Mouse (Mus musculus) hindbrain, postnatal 0 days (tissue): ENCODE measurements around the gene Pym1. TPM values are rescaled to one million over a fixed set of nuclear protein-coding genes. Genes with fewer than 3 reads are reported as not detected.

Source experiments
- ATAC-seq: fragments of 200-750 bp; cut with Nextera tagmentation; 2 replicates; pipeline ENCODE4 v1.8.0; 2017; ENCODE audit warnings: mild to moderate bottlenecking, moderate TSS enrichment, moderate library complexity
- DNase-seq: peaks from one replicate; pipeline ENCODE4 v3.0.0-alpha.2; 2015; ENCODE audit warnings: low spot score
- H3K27ac ChIP-seq: fragments of 300-500 bp; sonication (generic); 2 replicates; pipeline ENCODE4 v1.5.1; 2014; ENCODE audit warnings: mild to moderate bottlenecking
- H3K27me3 ChIP-seq: fragments of 300-500 bp; sonication (generic); 2 replicates; pipeline ENCODE4 v1.6.1; 2014; ENCODE audit warnings: low read length, mixed read lengths; ENCODE audit not compliant: insufficient read depth
- H3K36me3 ChIP-seq: fragments of 300-500 bp; sonication (generic); 2 replicates; pipeline ENCODE4 v1.6.1; 2014; ENCODE audit warnings: low read length, mixed read lengths; ENCODE audit not compliant: insufficient read depth
- H3K4me1 ChIP-seq: fragments of 300-500 bp; sonication (generic); 2 replicates; pipeline ENCODE4 v1.6.1; 2014; ENCODE audit warnings: antibody characterized with exemption, low read length, mixed read lengths; ENCODE audit not compliant: insufficient read depth
- H3K4me2 ChIP-seq: fragments of 300-500 bp; sonication (generic); 2 replicates; pipeline ENCODE4 v1.6.1; 2014; ENCODE audit warnings: low read depth, mild to moderate bottlenecking, low read length, moderate library complexity, mixed read lengths
- H3K4me3 ChIP-seq: fragments of 300-500 bp; sonication (generic); 2 replicates; pipeline ENCODE4 v1.5.1; 2014; ENCODE audit warnings: low read length
- H3K9ac ChIP-seq: fragments of 300-500 bp; sonication (generic); replicated peaks from 2 replicates; pipeline ENCODE4 v1.6.1; 2014; ENCODE audit warnings: mild to moderate bottlenecking, low read length, moderate library complexity, mixed read lengths
- H3K9me3 ChIP-seq: fragments of 300-500 bp; sonication (generic); 2 replicates; pipeline ENCODE4 v1.6.1; 2016; ENCODE audit warnings: low read length, mixed read lengths
- CTCF ChIP-seq: IDR thresholded peaks from 2 replicates; pipeline ENCODE4 v1.5.1; 2016; ENCODE audit warnings: antibody characterized with exemption, control low read depth, low read depth
- WGBS: fragments of 180-500 bp; shearing (Covaris S2); extraction: QIAGEN DNeasy Blood & Tissue Kit; methylation state at CpG from one replicate; pipeline ENCODE4 v1.1.7; 2014; 5-methylcytosine and 5-hydroxymethylcytosine counted together
- polyA plus RNA-seq: library from polyadenylated mRNA; unstranded; fragments of >200 nt; fragmentation: Nextera tagmentation; extraction: Ambion mirVana; gene quantifications from 2 replicates; pipeline ENCODE4 v1.2.1, GENCODE M21; 2015
- total RNA-seq: library from RNA; depleted of rRNA; stranded (reverse); fragments of >200 nt; gene quantifications from 2 replicates; pipeline ENCODE4 v1.2.3, GENCODE M21; 2014

Gene Pym1
- total and polyA plus RNA-seq, 2 experiments from 2014 or later = 47.4 to 51.0 TPM

- Histone ChIP-seq H3K9ac (no peak overlapping the region), H3K4me3 (no peak overlapping the region), H3K4me2 (no peak overlapping the region), H3K27me3 (no peaks in the 10 kb centered on the region), H3K36me3 (no peaks in the 10 kb centered on the region), H3K9me3 (no peaks in the 10 kb centered on the region), H3K27ac (no peak overlapping the region), H3K4me1 (no peaks in the 10 kb centered on the region)
- TF ChIP-seq CTCF = no peak
- no peak for DNase-seq
- 94% methylated on average over 1 of the region's 1 CpGs for WGBS
- ATAC-seq = no peak
These were observed 45.6 kb downstream of the Pym1 start for GRCm38 (mm10) chr10:128793258-128793657.

- no peak overlapping the region for H3K4me3 ChIP-seq
- H3K9me3 ChIP-seq = no peaks in the 10 kb centered on the region
- H3K36me3 ChIP-seq = no peaks in the 10 kb centered on the region
- no peak for ATAC-seq
- no peak for DNase-seq
- H3K4me1 ChIP-seq = no peaks in the 10 kb centered on the region
- TF ChIP-seq CTCF = no peak
- WGBS = 90% methylated on average over 5 of the region's 5 CpGs
- no peak overlapping the region for H3K4me2 ChIP-seq
- no peak overlapping the region for H3K9ac ChIP-seq
- H3K27ac ChIP-seq = no peak overlapping the region
- H3K27me3 ChIP-seq = no peaks in the 10 kb centered on the region
These were observed 46.7 kb downstream of the Pym1 start for GRCm38 (mm10) chr10:128794391-128794790.

- no peak overlapping the region for H3K4me3 ChIP-seq
- H3K9me3 ChIP-seq = no peaks in the 10 kb centered on the region
- H3K4me2 ChIP-seq = no peak overlapping the region
- 80% methylated on average over 3 of the region's 3 CpGs for WGBS
- peak; percentile 37 for DNase-seq
- no peak for ATAC-seq
- peaks cover 4% of the 10 kb centered on the region; the same call in 1 of the 2 replicates for H3K36me3 ChIP-seq
- no peaks in the 10 kb centered on the region for H3K4me1 ChIP-seq
- H3K27ac ChIP-seq = no peak overlapping the region
- H3K27me3 ChIP-seq = no peaks in the 10 kb centered on the region
- no peak overlapping the region for H3K9ac ChIP-seq
- no peak for TF ChIP-seq CTCF
These were observed 47.9 kb downstream of the Pym1 start for GRCm38 (mm10) chr10:128795581-128795980.

GRCm38 (mm10) chr10:128798676-128799075 lies 51.0 kb downstream of the Pym1 start:
- H3K27me3 ChIP-seq = no peaks in the 10 kb centered on the region
- WGBS = 96% methylated on average over 8 of the region's 8 CpGs
- DNase-seq = no peak

GRCm38 (mm10) chr10:128801981-128802495 lies 54.3 kb downstream of the Pym1 start:
- no peaks in the 10 kb centered on the region for H3K27me3 ChIP-seq
- peaks cover 20% of the 10 kb centered on the region for H3K4me1 ChIP-seq
- H3K9ac ChIP-seq = no peak overlapping the region
- WGBS = 88% methylated on average over 16 of the region's 16 CpGs
- DNase-seq (no peak), ATAC-seq (no peak)
- no peak for TF ChIP-seq CTCF
- H3K4me3 ChIP-seq = no peak overlapping the region
- H3K9me3 ChIP-seq = no peaks in the 10 kb centered on the region
- no peak overlapping the region for H3K4me2 ChIP-seq
- H3K36me3 ChIP-seq = peaks cover 4% of the 10 kb centered on the region; the same call in 1 of the 2 replicates
- H3K27ac ChIP-seq = no peak overlapping the region

More at GRCm38 (mm10) chr10:128798676-128799075, 51.0 kb downstream of the Pym1 start:
- H3K36me3 ChIP-seq = peaks cover 4% of the 10 kb centered on the region; the same call in 1 of the 2 replicates
- no peak for ATAC-seq
- no peak overlapping the region for H3K27ac ChIP-seq
- H3K4me1 ChIP-seq = peaks cover 9% of the 10 kb centered on the region; the same call in 1 of the 2 replicates
- no peak overlapping the region for H3K4me2 ChIP-seq
- H3K4me3 ChIP-seq = no peak overlapping the region
- no peak for TF ChIP-seq CTCF
- no peak overlapping the region for H3K9ac ChIP-seq
- no peaks in the 10 kb centered on the region for H3K9me3 ChIP-seq

GRCm38 (mm10) chr10:128802956-128803355 lies 55.3 kb downstream of the Pym1 start:
- Histone ChIP-seq H3K4me2 (peak overlapping the region; percentile 92), H3K9ac (peak overlapping the region; percentile 86), H3K4me1 (peaks cover 29% of the 10 kb centered on the region), H3K27ac (peak overlapping the region; percentile 98; the same call in 1 of the 2 replicates), H3K9me3 (no peaks in the 10 kb centered on the region), H3K27me3 (no peaks in the 10 kb centered on the region), H3K36me3 (peaks cover 4% of the 10 kb centered on the region; the same call in 1 of the 2 replicates), H3K4me3 (peak overlapping the region; percentile 84)
- no peak for TF ChIP-seq CTCF
- WGBS = 59% methylated on average over 4 of the region's 4 CpGs
- DNase-seq (no peak), ATAC-seq (no peak)

GRCm38 (mm10) chr10:128803361-128803760 lies 55.7 kb downstream of the Pym1 start:
- Histone ChIP-seq H3K27ac (peak overlapping the region; percentile 98), H3K9ac (peak overlapping the region; percentile 86), H3K4me2 (peak overlapping the region; percentile 92), H3K9me3 (no peaks in the 10 kb centered on the region), H3K4me1 (peaks cover 29% of the 10 kb centered on the region), H3K4me3 (peak overlapping the region; percentile 84), H3K27me3 (no peaks in the 10 kb centered on the region), H3K36me3 (peaks cover 4% of the 10 kb centered on the region; the same call in 1 of the 2 replicates)
- no peak for DNase-seq
- no peak for TF ChIP-seq CTCF
- no peak for ATAC-seq
- 9% methylated on average over 6 of the region's 6 CpGs for WGBS
